Mouse (Mus musculus) yolk sac, embryonic 10.5 days (tissue): ENCODE data around the gene Gdap1l1.

Experiments
- DNase-seq: peaks from one replicate; pipeline ENCODE4 v3.0.0-alpha.2; 2017; ENCODE audit warnings: low spot score

The Gdap1l1 gene

DNA sequence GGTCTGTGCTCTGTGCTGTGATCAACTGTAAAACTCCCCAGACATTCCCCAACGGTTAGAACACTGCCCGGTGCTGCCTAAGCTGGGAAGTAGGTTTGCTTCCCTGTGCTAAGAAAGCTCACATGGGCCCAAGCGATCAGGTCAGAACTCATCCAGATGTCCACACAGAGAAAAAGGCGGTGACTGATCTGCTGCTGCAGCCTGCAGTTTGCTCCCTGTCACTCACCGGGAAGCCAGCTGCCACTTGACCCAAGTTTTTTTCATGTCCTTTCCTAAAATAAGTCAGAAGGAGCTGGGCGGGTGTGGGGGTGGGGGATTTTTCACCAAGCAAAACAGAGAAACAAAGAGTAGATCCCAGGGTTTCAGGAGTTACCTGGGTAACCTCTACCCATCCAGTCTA is 26.3 kb downstream of the Gdap1l1 start:
- DNase-seq, result no peak

DNA sequence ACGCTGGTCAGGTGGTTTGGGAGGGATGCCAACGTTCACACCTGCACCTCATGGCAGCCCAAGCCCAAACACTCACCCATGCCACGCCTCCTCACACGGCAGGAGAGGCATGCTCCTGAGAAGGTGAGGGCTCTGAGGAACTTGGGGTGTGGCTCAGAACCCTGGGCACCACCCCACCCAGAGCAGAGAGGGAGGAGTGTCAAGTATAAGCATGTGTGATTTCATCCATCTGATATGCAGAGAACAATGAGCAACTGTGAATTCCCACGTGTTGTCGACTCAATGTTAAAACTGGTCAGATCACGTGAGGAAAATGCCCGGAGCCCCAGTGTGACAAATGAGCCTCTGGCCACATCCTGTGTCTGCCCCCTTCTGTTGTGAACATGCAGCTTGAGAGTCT is 28.5 kb downstream of the Gdap1l1 start:
- no peak for DNase-seq

DNA sequence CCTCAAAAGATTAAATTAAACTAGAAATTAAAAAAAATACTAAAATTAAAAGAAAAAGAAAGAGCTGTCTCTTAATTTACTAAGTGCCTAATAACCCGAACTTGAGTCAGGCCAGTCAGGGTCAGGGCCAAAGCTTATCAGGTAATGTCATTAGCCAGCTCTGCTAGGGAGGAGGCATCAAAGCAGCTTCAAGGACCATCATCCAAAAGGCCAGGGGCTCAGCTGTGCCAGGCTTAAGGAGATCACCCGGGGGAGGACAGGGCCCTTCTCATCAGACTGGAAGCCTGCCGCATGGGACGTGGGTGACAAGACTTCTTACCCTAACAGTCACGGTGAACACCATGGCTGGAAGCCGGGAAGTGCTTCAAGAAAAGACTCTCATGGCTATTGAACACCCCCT is 29.3 kb downstream of the Gdap1l1 start:
- DNase-seq, result no peak

DNA sequence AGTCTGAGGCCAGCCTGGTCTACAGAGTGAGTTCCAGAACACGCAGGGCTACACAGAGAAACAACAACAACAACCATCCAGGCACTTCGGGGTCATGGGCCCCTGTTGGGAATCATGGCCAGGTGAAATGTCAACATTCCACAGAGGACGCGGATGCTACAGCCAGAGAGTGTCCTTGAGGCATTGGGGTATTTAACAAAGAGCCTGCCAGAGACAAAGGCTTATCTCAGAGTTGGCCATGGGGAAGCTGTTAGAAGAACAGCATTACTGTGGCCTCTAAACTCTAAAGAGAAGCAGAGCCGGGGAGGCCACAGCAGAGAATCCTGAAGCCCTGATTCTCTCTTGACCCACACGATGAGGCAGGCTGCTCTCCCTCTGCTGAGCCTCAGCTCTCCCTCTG is 30.6 kb downstream of the Gdap1l1 start:
- DNase-seq, result no peak

DNA sequence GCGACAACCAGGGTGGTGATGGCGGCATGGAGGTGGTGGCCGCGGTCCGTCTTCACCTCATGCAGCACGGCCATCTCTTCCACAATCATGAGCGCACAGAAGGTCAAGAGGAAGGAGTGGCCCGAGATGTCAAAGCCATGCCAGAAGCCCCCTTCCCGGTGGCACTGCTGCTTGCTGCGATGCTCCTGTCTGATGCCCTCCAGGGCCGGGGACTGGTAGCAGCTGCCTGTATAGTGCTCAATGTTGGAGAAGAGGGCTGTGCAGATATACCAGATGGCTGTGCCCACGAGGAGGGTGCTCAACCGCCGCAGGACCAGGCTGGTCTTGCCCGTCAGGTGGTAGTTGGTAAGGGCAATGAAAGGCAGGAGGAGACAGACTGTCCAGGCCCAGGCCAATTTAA is 31.4 kb downstream of the Gdap1l1 start:
- DNase-seq, result no peak

DNA sequence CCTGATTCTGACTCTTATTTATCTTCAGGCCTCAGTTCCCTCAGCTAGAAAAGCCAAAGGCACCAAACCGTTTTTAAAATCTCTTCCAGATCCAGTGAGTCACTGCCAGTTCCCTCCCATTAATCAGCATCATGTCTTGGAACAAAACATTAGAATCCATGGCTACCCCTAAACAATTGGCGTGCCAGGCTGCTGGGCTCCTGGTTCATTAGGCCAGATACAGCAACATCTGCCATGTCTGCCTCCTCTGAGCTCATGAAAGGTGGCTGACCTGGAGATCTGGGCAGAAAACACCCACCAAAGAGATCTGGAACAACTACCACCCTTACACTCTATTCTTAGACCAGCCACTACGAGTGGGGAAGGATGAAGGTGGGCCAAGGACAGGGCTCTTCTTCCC is 32.9 kb downstream of the Gdap1l1 start:
- no peak for DNase-seq

DNA sequence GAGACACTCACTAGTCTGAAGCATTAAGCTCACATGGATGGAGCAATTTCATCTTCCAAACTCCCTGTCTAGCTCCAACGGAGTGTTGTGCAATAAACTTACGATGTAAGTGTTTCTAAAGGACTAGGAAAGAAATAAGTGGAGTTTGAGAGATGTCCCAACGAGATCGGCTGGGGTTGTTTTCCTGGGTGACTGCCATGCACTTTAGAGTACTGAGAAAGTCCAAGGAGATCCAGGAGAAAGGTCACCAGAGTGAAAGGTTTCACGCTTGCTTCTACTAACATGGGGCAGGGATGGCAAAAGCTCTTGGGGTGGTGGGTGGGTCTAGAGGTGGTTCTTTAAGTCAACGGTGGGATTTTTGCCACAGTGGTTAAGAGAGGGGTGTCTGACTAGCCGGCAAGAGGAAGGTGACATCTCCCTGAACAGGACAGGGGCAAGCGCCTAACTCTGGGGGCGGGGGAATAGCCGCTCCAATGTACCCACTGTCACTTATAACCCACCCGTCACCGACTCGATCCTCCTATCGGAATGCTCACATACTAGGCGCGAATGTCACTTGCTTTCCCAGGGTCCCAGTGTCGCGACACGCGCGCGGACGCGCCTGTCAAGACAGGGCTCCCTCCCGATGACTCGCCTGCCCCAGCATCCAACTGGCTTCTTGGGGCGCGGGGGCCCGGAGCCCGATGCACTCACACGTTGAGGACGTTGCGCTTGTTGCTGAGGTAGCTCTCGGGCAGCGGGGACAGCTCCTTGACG is 33.6 kb downstream of the Gdap1l1 start:
- DNase-seq, result no peak

DNA sequence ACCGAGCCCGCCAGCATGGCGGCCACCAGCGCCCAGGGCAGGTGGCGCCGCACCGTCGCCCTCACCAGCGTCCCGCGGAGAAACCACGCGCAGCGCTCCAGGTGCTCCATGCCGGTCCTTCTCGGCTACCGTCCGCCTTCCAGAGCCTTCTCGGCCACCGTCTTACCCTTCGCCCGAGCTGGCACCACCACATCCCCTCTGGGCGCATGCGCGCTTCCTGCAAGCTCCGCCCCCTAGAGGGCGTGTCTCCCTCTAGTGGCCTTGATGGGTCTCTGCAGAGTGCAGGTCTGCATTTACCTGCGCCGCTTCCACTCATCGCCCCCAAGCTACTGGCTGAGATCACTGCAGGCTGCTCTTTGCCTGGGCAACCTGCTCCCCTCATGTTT is 34.2 kb downstream of the Gdap1l1 start, which contains the start of gene Fitm2:
Gene Fitm2, minus strand, starts transcription at position 164 of the 386 bp plus-strand sequence.
- DNase-seq, result peak; percentile 94

DNA sequence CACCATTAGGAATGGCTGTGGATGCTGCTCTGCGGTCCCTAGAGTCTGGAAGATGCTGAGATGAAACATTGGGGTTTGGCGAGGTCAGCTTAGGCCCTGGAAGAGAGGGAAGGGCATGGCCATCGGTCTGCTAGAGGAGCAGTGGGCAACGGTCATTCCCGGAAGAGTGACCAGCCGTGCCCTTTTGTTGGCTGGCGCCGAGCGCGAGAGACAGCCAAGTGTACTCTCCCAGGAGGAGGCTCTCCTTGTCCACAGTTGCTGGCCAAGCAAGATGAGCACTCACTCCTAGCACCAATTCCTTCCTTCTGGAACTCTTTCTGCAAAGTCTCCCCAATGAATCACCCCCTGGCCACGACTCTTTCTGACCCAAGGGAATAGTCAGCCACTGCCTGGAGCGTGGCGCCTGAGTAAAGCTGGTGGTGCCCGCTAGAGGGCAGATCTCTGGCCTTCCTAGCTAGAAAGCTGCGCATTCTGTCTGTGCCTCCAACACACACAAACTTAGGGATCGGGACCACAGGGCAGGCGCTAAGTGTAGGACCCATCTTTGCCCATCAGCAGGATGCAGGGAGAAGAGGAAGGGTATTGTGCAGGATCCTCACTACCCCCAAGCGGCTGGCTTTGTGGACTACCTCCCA is 42.0 kb downstream of the Gdap1l1 start:
- DNase-seq, result no peak

DNA sequence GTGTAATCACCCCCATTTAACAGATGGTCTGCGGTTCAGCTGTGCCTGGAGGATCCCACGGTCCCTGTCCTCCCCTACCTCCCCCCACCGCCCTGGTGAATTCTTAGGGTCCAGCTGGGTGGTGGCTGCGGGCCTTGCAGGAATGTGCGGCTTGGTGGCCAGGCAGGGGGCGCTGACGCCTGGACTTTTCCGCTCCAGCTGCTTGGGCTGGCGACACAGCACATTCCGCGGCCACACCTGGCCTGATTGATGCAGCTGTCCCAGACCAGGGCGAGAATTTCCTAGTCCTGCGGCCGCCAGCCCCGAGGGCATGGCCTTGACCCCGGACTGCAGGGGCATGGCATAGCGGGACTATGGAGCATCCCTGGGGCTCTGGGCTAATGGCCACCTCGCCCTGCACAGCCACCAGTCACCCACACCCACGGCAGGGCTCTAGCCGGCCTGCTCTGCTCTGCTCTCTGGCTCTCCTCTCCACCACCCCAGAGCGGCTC is 43.3 kb downstream of the Gdap1l1 start:
- peak; percentile 63 for DNase-seq

DNA sequence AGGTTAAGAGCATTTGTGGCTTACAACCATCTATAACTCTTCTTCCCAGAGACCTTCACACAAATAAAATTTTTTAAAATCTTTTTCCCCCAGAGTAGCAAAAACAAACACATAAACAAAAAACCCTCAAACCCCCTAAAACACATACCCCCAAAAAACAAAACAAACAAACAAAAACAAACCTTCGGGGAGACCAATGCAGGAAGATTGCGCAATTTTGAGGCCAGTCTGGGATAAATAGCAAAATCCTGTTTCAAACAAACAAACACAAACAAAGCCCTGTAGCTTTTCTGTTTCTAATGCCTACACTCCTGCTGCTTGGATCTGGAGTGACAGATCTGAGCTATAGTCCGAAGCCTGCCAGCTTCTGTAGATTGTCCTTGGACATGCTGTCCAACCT is 49.1 kb downstream of the Gdap1l1 start:
- DNase-seq, result no peak

DNA sequence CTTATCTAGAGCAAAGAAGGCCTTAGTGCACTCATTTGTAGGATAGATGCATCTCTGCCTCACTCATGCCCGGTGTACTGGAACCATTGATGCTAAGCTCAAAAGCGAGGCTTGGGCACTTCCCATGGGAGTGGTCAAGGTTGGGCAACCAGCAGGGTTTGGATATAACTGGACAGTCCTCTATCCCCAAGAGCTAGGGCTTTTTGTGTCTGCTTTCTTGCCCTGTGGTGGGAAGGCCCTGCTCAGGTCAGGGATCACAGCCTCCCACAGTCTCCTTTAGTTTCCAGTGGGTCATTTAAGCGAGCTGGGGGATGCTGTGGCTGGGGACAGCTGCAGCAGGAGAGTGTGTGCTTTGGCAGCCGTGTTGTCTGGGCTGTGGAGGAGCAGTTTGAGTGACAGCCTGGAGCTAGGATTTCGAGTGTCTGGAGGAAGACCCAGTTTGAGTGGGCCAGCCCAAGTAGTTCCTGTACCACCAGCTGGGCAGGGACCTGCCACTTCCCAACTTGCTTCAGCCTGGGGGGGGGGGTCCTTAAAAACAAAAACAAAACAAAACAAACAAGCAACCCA is 51.5 kb downstream of the Gdap1l1 start:
- DNase-seq, result no peak

DNA sequence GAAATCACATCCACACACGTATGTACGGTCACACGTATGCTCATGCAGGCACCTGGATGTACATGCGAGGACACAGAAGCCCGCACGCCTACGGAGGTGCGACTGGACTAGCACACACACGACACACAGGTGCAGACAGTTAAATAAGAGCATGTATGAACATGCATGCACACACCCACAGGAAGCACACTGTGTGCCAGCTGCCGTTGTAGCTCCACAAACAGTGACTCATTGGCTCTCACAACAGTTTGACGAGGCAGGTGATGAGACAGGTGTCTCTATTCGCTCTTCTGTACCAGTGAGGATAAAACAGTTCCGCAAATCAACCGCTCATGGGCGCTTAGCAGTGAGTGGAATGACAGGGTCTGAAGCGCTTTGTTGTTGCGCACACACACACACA is 52.4 kb downstream of the Gdap1l1 start:
- no peak for DNase-seq

DNA sequence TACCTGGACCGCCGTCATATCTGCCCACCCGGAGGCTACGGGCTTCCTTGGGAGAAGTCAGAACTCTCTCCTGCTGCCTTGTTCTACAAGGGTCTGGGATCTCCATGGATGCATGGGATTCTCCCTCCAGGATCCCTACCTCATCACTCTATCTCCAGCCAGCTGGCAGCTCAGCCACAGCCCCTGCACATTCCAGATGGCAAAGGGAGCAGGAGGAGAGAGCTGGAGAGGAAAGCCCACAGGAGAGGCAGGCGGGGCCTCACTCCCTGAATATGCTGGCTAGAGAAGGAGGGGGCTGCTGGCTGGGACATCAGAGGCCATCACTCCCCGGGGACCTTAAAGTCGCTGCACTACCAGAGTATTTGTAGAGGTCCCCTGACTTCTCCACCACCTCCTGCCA is 53.1 kb downstream of the Gdap1l1 start:
- DNase-seq, result no peak

DNA sequence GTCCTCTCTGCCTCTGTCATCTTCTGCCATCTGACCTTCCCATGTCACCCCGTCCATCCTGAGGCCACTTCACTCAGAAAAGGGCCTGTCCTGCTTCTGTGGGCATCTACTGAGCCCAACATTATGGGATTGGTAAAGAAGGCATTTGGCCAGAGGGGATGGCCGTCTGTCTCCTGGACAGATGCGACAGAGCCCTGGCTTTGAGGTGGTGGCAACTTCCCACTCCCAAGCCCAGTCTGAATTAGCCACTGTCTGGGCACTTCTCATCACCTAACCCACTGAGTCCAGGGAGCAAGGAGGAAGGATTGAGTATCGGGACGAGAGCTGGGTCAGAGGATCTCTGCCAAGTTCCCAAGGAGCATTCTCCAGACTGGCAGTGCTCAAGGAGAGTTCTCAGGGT is 53.7 kb downstream of the Gdap1l1 start, which contains the start of gene R3hdml:
Gene R3hdml, plus strand, starts transcription at position 301 of the 400 bp plus-strand sequence.
- no peak for DNase-seq

DNA sequence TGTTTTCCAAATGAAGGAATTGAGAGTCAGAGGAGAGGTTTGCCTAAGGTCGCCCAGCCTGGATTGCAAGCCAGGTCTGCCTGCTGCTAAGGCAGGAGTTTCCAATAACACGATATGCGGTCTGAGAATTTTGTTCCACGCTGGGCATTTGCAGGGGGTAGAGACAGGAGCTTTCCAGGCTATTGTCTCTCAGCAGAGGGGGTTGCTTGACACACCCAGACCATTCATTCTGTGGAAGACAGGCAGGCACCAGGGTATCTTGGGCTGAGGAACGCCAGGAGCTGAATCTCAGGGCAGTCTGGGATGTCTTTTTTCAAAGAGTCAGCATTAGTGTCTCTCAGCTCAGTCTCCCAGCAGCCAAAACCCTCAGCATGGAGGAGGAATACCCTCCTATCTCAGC is 54.8 kb downstream of the Gdap1l1 start:
- DNase-seq, result no peak

DNA sequence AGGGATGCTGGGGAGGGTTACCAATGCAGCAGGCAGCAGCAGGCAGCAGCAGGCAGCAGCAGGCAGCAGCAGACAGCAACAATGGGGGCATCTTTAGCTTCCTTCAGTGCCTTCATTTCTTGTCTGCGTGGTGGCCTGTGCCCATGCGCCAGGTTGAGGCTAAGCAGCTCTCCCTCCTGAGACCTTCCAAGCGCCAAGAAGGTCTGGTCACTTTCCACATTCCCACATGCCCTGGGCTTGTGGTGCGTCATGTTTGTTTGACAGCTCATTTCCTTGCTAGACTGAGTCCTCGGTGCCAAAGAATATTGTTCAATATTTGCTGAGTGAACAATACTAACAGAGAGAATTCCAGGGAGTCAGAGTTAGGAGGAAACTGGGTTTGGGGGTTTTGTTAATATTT is 55.7 kb downstream of the Gdap1l1 start:
- no peak for DNase-seq

DNA sequence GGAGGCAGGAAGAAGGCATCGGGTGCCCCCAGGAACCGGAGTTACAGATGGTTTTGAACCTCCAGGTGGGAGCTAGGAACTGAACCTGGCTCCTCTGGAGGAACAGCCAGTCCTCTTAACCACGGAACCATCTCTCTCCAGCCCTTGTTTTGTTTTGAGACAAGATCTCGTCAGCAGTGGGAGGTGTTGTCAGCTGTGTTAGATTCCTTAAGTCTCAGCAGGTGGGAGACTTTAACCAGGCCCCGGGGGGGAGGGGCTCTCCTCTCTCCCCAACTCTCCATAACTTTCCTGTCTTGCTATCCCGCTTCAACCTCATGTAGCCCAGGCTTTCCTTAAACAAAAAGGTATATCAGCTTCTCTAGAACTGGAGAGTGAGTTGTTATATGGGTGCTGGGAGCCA is 56.2 kb downstream of the Gdap1l1 start:
- no peak for DNase-seq

DNA sequence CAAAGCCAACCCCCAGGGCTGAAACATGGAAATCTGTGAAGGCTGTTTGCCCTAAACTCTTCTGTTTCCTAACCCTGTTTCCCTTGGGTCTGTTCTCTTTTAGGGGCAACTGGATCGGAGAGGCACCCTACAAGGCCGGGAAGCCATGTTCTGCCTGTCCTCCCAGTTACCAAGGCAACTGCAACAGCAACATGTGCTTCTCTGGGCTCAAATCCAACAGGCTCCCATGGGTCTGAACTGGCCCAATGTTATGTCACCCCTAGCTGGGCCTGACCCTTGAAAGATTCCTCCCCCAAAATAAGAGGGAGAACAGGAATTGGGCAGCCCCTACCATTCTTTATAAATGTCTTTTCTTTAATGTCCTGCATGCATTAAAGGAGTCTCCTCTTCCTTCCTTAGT is 63.9 kb downstream of the Gdap1l1 start:
- no peak for DNase-seq

DNA sequence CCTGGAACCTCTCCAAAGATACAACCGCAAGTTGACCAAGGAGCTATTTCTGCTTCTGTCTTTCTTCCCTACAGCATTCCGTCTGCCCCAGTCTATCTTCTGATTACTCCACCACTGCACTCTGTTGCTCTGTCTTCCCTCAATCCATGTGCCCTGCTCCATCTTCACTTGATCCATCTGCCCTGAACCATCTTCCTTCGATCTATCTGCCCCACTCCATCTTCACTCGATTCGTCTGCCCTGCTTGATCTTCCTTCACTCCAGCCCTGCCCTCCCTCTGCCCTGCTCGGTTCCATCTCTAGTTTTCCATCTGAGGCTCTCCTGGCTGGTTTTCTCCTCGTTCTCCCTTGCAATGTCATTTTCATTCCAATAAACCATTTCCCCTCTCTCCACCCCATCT is 64.9 kb downstream of the Gdap1l1 start:
- DNase-seq, result no peak
